Mouse (Mus musculus): ENCODE results near the gene Adam4. TPM values are rescaled to one million over a fixed set of nuclear protein-coding genes. Genes with fewer than 3 reads are reported as not detected.
A peak's percentile ranks its signal among the peaks of the same experiment; 100 is the strongest.
"Not testable (repeated sequence)": the region's sequence is repeated elsewhere in the genome, so short reads cannot be mapped to it uniquely, and the experiment has no call there.

Adam4 gene
- polyA plus RNA-seq (2014; fragmentation: Nextera tagmentation; extraction: Ambion mirVana) = 0.42 and 0.91 TPM in 2 replicates

GRCm38 (mm10) chr12:81421846-81422245 is at the start of gene Adam4:
Gene Adam4, minus strand, starts transcription at chr12:81421946.
- DNase-seq (ENCODE audit: low spot score) (no peak), ATAC-seq (ENCODE audit: low FRiP score) (no peak)
- H3K27me3 ChIP-seq (ENCODE audit: control insufficient read depth, insufficient read depth, low read length) = no peaks in the 10 kb centered on the region
- no peaks in the 10 kb centered on the region for H3K36me3 ChIP-seq (ENCODE audit: control insufficient read depth, insufficient read depth, low read length)
- H3K4me2 ChIP-seq (replicated peaks; ENCODE audit: low read depth, low read length) = no peak within 1 kb of the TSS
- WGBS = 90% methylated on average over 1 of the region's 1 CpGs
- no peaks in the 10 kb centered on the region for H3K4me1 ChIP-seq (replicated peaks; ENCODE audit: control insufficient read depth, insufficient read depth, low read length)
- no peak within 1 kb of the TSS for H3K9ac ChIP-seq (ENCODE audit: low read depth, low read length)
- H3K27ac ChIP-seq (ENCODE audit: low read depth, low read length) = no peak within 1 kb of the TSS
- no peak within 1 kb of the TSS for H3K4me3 ChIP-seq (ENCODE audit: low read depth, low read length)
- H3K9me3 ChIP-seq (ENCODE audit: control insufficient read depth, low read length) = no peaks in the 10 kb centered on the region

- WGBS = 94% methylated on average over 7 of the region's 7 CpGs
- not testable (repeated sequence) for ATAC-seq (ENCODE audit: low FRiP score); H3K27me3 ChIP-seq (ENCODE audit: control insufficient read depth, insufficient read depth, low read length); H3K27ac ChIP-seq (ENCODE audit: low read depth, low read length); DNase-seq (ENCODE audit: low spot score); H3K4me1 ChIP-seq (replicated peaks; ENCODE audit: control insufficient read depth, insufficient read depth, low read length); H3K36me3 ChIP-seq (ENCODE audit: control insufficient read depth, insufficient read depth, low read length); H3K4me2 ChIP-seq (replicated peaks; ENCODE audit: low read depth, low read length); H3K4me3 ChIP-seq (ENCODE audit: low read depth, low read length); H3K9ac ChIP-seq (ENCODE audit: low read depth, low read length); H3K9me3 ChIP-seq (ENCODE audit: control insufficient read depth, low read length)
Observed at GRCm38 (mm10) chr12:81459051-81459450, 37.3 kb upstream of the Adam4 start.

GRCm38 (mm10) chr12:81438985-81439384 is 17.2 kb upstream of the Adam4 start:
- H3K27ac ChIP-seq (ENCODE audit: low read depth, low read length); H3K4me2 ChIP-seq (replicated peaks; ENCODE audit: low read depth, low read length); H3K4me3 ChIP-seq (ENCODE audit: low read depth, low read length); DNase-seq (ENCODE audit: low spot score); H3K4me1 ChIP-seq (replicated peaks; ENCODE audit: control insufficient read depth, insufficient read depth, low read length); H3K9me3 ChIP-seq (ENCODE audit: control insufficient read depth, low read length); H3K9ac ChIP-seq (ENCODE audit: low read depth, low read length); H3K27me3 ChIP-seq (ENCODE audit: control insufficient read depth, insufficient read depth, low read length); H3K36me3 ChIP-seq (ENCODE audit: control insufficient read depth, insufficient read depth, low read length); ATAC-seq (ENCODE audit: low FRiP score): not testable (repeated sequence)
- 92% methylated on average over 9 of the region's 9 CpGs for WGBS

GRCm38 (mm10) chr12:81434778-81435177 is 13.0 kb upstream of the Adam4 start:
- not testable (repeated sequence) for H3K27me3 ChIP-seq (ENCODE audit: control insufficient read depth, insufficient read depth, low read length); H3K36me3 ChIP-seq (ENCODE audit: control insufficient read depth, insufficient read depth, low read length); H3K4me2 ChIP-seq (replicated peaks; ENCODE audit: low read depth, low read length); H3K4me1 ChIP-seq (replicated peaks; ENCODE audit: control insufficient read depth, insufficient read depth, low read length); H3K9ac ChIP-seq (ENCODE audit: low read depth, low read length); H3K9me3 ChIP-seq (ENCODE audit: control insufficient read depth, low read length); H3K27ac ChIP-seq (ENCODE audit: low read depth, low read length); H3K4me3 ChIP-seq (ENCODE audit: low read depth, low read length); ATAC-seq (ENCODE audit: low FRiP score); DNase-seq (ENCODE audit: low spot score)
- 95% methylated on average over 2 of the region's 2 CpGs for WGBS

- 89% methylated on average over 3 of the region's 3 CpGs for WGBS
- Histone ChIP-seq H3K27ac (ENCODE audit: low read depth, low read length) (no peak overlapping the region), H3K4me1 (replicated peaks; ENCODE audit: control insufficient read depth, insufficient read depth, low read length) (no peaks in the 10 kb centered on the region), H3K9ac (ENCODE audit: low read depth, low read length) (no peak overlapping the region), H3K36me3 (ENCODE audit: control insufficient read depth, insufficient read depth, low read length) (no peaks in the 10 kb centered on the region), H3K4me2 (replicated peaks; ENCODE audit: low read depth, low read length) (no peak overlapping the region), H3K27me3 (ENCODE audit: control insufficient read depth, insufficient read depth, low read length) (no peaks in the 10 kb centered on the region), H3K9me3 (ENCODE audit: control insufficient read depth, low read length) (no peaks in the 10 kb centered on the region), H3K4me3 (ENCODE audit: low read depth, low read length) (no peak overlapping the region)
- no peak for ATAC-seq (ENCODE audit: low FRiP score)
- DNase-seq (ENCODE audit: low spot score) = no peak
Observed at GRCm38 (mm10) chr12:81413211-81413610, 8.5 kb downstream of the Adam4 start.

GRCm38 (mm10) chr12:81408966-81409365 is 12.8 kb downstream of the Adam4 start:
- H3K9ac ChIP-seq (ENCODE audit: low read depth, low read length) = no peak overlapping the region
- no peaks in the 10 kb centered on the region for H3K4me1 ChIP-seq (replicated peaks; ENCODE audit: control insufficient read depth, insufficient read depth, low read length)
- H3K4me3 ChIP-seq (ENCODE audit: low read depth, low read length) = no peak overlapping the region
- H3K27me3 ChIP-seq (ENCODE audit: control insufficient read depth, insufficient read depth, low read length) = no peaks in the 10 kb centered on the region
- H3K27ac ChIP-seq (ENCODE audit: low read depth, low read length) = no peak overlapping the region
- no peaks in the 10 kb centered on the region for H3K36me3 ChIP-seq (ENCODE audit: control insufficient read depth, insufficient read depth, low read length)
- no peaks in the 10 kb centered on the region for H3K9me3 ChIP-seq (ENCODE audit: control insufficient read depth, low read length)
- ATAC-seq (ENCODE audit: low FRiP score) = no peak
- no peak for DNase-seq (ENCODE audit: low spot score)
- WGBS = 88% methylated on average over 3 of the region's 3 CpGs
- H3K4me2 ChIP-seq (replicated peaks; ENCODE audit: low read depth, low read length) = no peak overlapping the region

- no peak overlapping the region for H3K27ac ChIP-seq (ENCODE audit: low read depth, low read length)
- ATAC-seq (ENCODE audit: low FRiP score) = no peak
Observed at GRCm38 (mm10) chr12:81402187-81402586, 19.6 kb downstream of the Adam4 start.

GRCm38 (mm10) chr12:81379364-81379763 is 42.4 kb downstream of the Adam4 start, which contains the start of gene Gm4787:
Gene Gm4787, minus strand, starts transcription at chr12:81379464.
- H3K4me1 ChIP-seq (replicated peaks; ENCODE audit: control insufficient read depth, insufficient read depth, low read length); DNase-seq (ENCODE audit: low spot score); H3K4me2 ChIP-seq (replicated peaks; ENCODE audit: low read depth, low read length); H3K27ac ChIP-seq (ENCODE audit: low read depth, low read length); H3K27me3 ChIP-seq (ENCODE audit: control insufficient read depth, insufficient read depth, low read length); ATAC-seq (ENCODE audit: low FRiP score); H3K36me3 ChIP-seq (ENCODE audit: control insufficient read depth, insufficient read depth, low read length); H3K9me3 ChIP-seq (ENCODE audit: control insufficient read depth, low read length); H3K4me3 ChIP-seq (ENCODE audit: low read depth, low read length); H3K9ac ChIP-seq (ENCODE audit: low read depth, low read length): not testable (repeated sequence)
- 85% methylated on average over 1 of the region's 1 CpGs for WGBS

More at GRCm38 (mm10) chr12:81402187-81402586, 19.6 kb downstream of the Adam4 start:
- H3K36me3 ChIP-seq (ENCODE audit: control insufficient read depth, insufficient read depth, low read length) = no peaks in the 10 kb centered on the region
- H3K4me1 ChIP-seq (replicated peaks; ENCODE audit: control insufficient read depth, insufficient read depth, low read length) = no peaks in the 10 kb centered on the region
- no peak overlapping the region for H3K4me2 ChIP-seq (replicated peaks; ENCODE audit: low read depth, low read length)
- WGBS = 19% methylated on average over 1 of the region's 1 CpGs
- peak; percentile 79 for DNase-seq (ENCODE audit: low spot score)
- no peaks in the 10 kb centered on the region for H3K27me3 ChIP-seq (ENCODE audit: control insufficient read depth, insufficient read depth, low read length)
- H3K9me3 ChIP-seq (ENCODE audit: control insufficient read depth, low read length) = no peaks in the 10 kb centered on the region
- no peak overlapping the region for H3K9ac ChIP-seq (ENCODE audit: low read depth, low read length)
- no peak overlapping the region for H3K4me3 ChIP-seq (ENCODE audit: low read depth, low read length)
